Mouse (Mus musculus): Measurements from ENCODE around the gene Alb. TPM values are rescaled to one million over a fixed set of nuclear protein-coding genes. Genes with fewer than 3 reads are reported as not detected.

Gene Alb
- total and polyA plus RNA-seq, 3 experiments = not detected

DNA sequence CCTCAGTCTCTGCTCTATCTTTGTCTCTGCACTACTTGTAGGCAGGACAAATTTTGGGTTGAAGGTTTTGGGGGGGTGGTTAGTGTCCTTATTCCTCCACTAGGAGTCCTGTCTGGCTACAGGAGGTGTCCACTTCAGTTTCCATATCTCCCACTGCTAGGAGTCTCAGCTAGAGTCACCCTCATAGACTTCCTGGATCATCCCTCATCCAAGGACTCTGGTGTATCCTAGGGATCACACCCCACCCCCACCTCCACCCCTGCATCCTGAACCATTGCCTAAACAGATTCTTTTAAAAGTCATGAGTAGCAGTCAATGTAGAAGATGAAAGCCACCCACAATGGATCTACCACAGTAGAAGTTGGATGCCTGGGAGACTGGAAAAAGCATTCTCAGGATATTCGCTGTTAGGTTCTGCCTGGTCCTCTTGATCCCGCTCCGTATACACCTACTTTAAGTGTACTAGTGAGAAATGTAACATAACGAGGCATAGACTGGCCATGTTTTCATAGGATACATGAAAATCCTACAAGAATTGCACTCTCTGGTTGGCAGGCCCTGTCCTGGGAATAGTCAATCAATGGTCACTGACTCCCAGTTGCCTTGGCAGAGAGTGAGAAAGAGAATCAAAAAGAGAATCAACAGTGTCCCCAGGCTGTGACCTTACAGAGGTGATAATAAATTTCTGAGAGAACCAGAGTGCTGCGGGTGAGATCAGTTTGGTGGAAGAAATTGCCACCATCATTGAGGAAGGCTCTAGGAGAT is 49.3 kb downstream of the Alb start:
- Histone ChIP-seq H3K9me3 (replicated peaks; ENCODE audit: insufficient read depth, low read length) (no peaks in the 10 kb centered on the region), H3K4me3 (ENCODE audit: control insufficient read depth in 1 of 2, insufficient read depth in 1 of 2, low read depth in 2 of 2, low read length in 2 of 2) (no peak overlapping the region), H3K79me2 (ENCODE audit: control insufficient read depth, insufficient read depth, low read length, poor library complexity) (no peaks in the 10 kb centered on the region), H3K36me3 (ENCODE audit: control insufficient read depth in 1 of 2, insufficient read depth in 2 of 2, low read length in 2 of 2) (no peaks in the 10 kb centered on the region), H3K9ac (ENCODE audit: control insufficient read depth, low read depth, low read length, poor library complexity, severe bottlenecking) (no peak overlapping the region), H3K4me1 (ENCODE audit: control insufficient read depth in 1 of 2, insufficient read depth in 2 of 2, low read length in 2 of 2) (no peaks in the 10 kb centered on the region), H3K27ac (ENCODE audit: control insufficient read depth, low read depth, low read length) (no peak overlapping the region), H3K27me3 (ENCODE audit: control insufficient read depth in 1 of 2, insufficient read depth in 2 of 2, low read length in 2 of 2) (peaks cover 0 to 6% of the 10 kb centered on the region in 2 experiments)
- no peak for DNase-seq (ENCODE audit: low read depth, low spot score)
- TF ChIP-seq ZC3H11A (IDR thresholded peaks at IDR 0.05; ENCODE audit: low read depth, low read length) (no peak), MEF2A (IDR thresholded peaks at IDR 0.05; ENCODE audit: extremely low read depth, insufficient replicate concordance, low read depth, low read length, poor library complexity, severe bottlenecking) (no peak), MAFK (IDR thresholded peaks at IDR 0.05; ENCODE audit: borderline replicate concordance, low read depth, low read length) (no peak), KAT2A (conservative IDR thresholded peaks at IDR 0.05; ENCODE audit: low read depth, low read length) (no peak), EP300 (IDR thresholded peaks at IDR 0.05; ENCODE audit: low read depth in 1 of 2, low read length in 2 of 2) (no peak), NRF1 (IDR thresholded peaks at IDR 0.05; ENCODE audit: insufficient read depth, low read depth, low read length, poor library complexity, severe bottlenecking) (no peak), MYC (IDR thresholded peaks at IDR 0.05; ENCODE audit: low read depth, low read length) (no peak), ZMIZ1 (IDR thresholded peaks at IDR 0.05; ENCODE audit: low read depth, low read length) (no peak), POLR2A (IDR thresholded peaks at IDR 0.05; ENCODE audit: control insufficient read depth in 1 of 2, insufficient read depth in 1 of 2, low read depth in 1 of 2, low read length in 2 of 2, poor library complexity in 1 of 2) (no peak)

GRCm38 (mm10) chr5:90512288-90512955 is 51.7 kb downstream of the Alb start:
- DNase-seq (ENCODE audit: low read depth, low spot score) = no peak
- no peak overlapping the region for H3K27ac ChIP-seq (ENCODE audit: control insufficient read depth, low read depth, low read length)
- H3K36me3 ChIP-seq (ENCODE audit: control insufficient read depth in 1 of 2, insufficient read depth in 2 of 2, low read length in 2 of 2) = no peaks in the 10 kb centered on the region
- no peaks in the 10 kb centered on the region for H3K79me2 ChIP-seq (ENCODE audit: control insufficient read depth, insufficient read depth, low read length, poor library complexity)
- H3K4me1 ChIP-seq (ENCODE audit: control insufficient read depth in 1 of 2, insufficient read depth in 2 of 2, low read length in 2 of 2) = no peaks in the 10 kb centered on the region
- peaks cover 0 to 10% of the 10 kb centered on the region in 2 experiments for H3K27me3 ChIP-seq (ENCODE audit: control insufficient read depth in 1 of 2, insufficient read depth in 2 of 2, low read length in 2 of 2)
- H3K9me3 ChIP-seq (replicated peaks; ENCODE audit: insufficient read depth, low read length) = no peaks in the 10 kb centered on the region
- TF ChIP-seq MEF2A (IDR thresholded peaks at IDR 0.05; ENCODE audit: extremely low read depth, insufficient replicate concordance, low read depth, low read length, poor library complexity, severe bottlenecking) = no peak
- TF ChIP-seq EP300 (IDR thresholded peaks at IDR 0.05; ENCODE audit: low read depth in 1 of 2, low read length in 2 of 2) = no peak
- TF ChIP-seq UBTF (IDR thresholded peaks at IDR 0.05; ENCODE audit: borderline replicate concordance, insufficient read depth, low read depth, low read length) = no peak
- TF ChIP-seq TBP (IDR thresholded peaks at IDR 0.05; ENCODE audit: low read depth, low read length) = no peak
- no peak for TF ChIP-seq ELF1 (IDR thresholded peaks at IDR 0.05; ENCODE audit: low read depth, low read length)
- H3K9ac ChIP-seq (ENCODE audit: control insufficient read depth, low read depth, low read length, poor library complexity, severe bottlenecking) = no peak overlapping the region
- no peak overlapping the region for H3K4me3 ChIP-seq (ENCODE audit: control insufficient read depth in 1 of 2, insufficient read depth in 1 of 2, low read depth in 2 of 2, low read length in 2 of 2)

All from MEL (cell line).